Mouse (Mus musculus) adrenal gland, postnatal 10 days (tissue): Measurements from ENCODE around the gene Mfap4. TPM values are rescaled to one million over a fixed set of nuclear protein-coding genes. Genes with fewer than 3 reads are reported as not detected.

Experiments
- DNase-seq: peaks from one replicate; pipeline ENCODE4 v3.0.0; 2021; ENCODE audit warnings: mixed read lengths
- total RNA-seq, 2 experiments: library from RNA; stranded (reverse); gene quantifications; 2 replicates each; pipeline ENCODE4 v1.2.3; 2021

The Mfap4 gene
- total RNA-seq, 2 experiments from 2014 or later = 61.8 to 75.9 TPM

DNA sequence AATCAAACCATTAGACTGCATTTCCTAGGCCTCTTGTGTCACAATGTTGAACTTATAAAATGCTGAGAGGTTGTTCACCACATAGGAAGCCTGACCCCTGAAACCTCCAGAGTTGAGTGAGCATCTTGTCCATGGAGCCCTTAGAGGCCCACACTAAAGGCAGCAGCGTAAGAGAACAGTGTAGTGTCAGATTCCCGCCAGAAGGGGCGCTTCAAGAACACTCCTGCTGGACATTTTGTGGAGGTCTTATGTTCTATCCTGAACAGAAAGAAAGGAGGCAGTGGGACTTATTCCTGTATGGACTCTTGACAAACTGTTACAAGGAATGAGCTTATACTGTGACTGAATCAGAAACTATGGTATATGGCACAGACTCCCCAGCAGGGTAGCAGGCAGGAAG lies 29.7 kb downstream of the Mfap4 start:
- DNase-seq = peak; percentile 47

DNA sequence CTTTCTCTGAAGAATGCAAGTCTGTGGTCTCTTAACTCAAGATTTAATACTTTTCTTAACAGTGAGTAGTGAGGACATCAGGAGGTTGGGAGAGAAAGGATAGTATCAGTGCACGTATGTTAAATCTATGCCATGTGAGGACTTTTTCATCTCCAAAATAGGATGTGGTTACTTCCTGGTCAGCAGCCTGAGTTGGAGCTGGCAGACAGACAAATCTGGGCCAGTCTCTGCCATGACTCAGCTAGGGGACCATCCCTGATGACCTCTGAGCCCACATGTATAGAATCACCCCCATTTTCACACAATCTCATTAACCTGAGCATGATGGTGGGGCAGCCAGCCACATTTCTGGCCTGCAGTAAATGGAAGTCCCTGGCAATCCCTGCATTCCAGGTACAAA lies 32.7 kb downstream of the Mfap4 start:
- no peak for DNase-seq

DNA sequence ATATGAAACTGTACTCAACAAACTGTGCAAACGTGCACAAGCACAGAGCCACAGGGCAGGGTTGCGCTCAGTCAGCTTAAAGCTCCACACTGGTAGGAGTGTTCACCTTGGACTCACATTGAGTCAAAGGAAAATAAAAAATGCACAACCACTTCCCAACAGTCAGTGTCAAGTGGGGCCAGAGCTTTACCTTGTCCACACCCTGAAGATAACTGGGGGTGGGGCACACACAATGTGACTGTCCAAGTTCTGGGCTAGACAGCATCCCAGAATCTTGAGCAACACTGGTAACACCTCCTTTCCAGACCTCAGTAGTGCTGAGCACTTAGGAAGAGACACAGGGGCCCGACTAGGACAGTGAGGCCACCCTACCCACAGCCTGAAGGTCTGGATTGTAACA lies 33.6 kb downstream of the Mfap4 start:
- DNase-seq = no peak

DNA sequence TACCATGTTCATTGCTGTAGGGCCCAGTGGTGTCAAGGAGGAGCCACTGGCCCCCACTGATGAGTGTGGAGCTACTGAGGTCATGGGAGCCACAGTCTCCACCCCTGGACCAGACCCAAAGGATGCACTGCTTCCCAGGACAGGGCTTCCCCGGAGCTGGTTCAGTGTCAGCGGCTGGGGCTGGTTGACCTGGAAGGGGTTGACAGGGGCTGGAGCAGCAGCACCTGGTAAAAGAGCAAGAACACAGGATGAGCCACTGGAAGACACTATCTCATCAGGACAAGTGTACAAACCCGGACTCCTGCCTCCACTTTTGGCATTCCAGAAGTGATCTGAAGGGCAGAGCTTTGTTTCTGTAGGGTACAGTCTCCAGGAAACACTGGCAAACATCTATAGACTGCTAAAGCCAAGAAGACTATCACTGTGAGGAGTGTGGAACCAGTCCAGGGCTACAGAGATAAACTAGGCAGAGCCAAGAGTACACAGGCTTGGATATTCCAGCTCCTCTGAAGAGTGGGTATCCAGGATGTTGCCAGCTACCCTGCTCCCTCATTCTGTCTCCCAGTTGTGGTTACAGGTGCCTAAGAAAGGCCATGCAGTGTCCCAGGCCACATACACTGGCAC lies 34.4 kb downstream of the Mfap4 start:
- no peak for DNase-seq

DNA sequence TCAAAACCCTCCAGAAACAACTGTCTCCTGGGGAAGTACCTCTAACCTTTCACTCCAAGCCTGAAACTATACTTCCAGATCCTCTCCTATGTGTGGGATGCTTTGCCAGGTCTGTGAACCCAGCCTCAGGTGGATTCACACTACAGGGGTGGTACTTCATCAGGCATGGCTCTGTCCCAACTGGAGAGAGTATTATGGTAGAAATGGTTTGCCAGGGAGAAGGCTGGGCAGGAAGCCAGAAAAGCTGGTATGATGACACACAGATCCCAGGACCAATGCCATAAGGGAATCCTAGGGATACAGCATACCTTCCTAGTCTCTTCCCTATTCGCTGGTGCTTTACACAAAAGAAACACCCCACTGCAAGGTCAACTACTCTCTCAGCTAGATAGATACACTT lies 41.6 kb downstream of the Mfap4 start:
- DNase-seq = peak; percentile 62

DNA sequence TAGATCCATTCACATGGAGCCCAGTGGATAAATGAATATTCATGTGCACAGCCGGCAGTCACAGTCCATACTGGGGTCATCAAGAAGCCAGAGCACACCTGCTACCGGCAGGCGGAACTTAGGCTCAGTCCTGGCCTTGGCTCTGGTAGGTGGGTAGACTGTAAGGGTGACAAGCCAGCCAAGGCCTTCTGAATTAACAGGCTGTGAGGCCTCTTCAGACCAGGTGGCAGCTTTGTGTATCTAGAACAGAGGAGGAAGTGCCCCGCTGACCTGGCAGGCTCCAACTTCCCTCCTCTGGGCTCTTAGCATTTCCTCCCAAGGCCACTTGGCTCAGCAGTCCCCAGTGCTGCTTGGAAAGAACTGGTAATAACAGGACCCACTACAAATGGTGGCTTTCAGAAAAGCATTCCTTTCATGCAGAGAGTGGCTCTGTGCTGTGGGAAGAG lies 44.1 kb downstream of the Mfap4 start:
- DNase-seq = peak; percentile 26

DNA sequence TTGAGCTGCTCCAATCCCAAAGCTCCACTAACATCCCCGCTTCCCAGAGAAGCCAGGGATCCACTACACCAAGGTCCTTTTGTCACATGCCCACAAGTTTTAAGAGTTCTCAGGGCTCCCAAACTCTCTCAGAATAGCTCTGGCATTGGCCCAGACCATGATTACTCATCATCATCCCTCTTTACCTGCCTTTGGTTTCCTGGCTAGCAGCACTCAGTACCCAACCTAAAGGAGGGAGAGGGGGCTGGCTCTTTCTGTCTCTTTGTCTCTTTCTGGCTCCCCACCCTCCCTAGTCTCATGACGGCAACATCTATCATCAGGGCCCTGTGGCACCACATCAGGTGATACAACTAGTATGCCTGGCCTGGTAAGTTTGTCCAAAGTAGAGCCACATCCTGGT lies 47.6 kb downstream of the Mfap4 start:
- peak; percentile 31 for DNase-seq

DNA sequence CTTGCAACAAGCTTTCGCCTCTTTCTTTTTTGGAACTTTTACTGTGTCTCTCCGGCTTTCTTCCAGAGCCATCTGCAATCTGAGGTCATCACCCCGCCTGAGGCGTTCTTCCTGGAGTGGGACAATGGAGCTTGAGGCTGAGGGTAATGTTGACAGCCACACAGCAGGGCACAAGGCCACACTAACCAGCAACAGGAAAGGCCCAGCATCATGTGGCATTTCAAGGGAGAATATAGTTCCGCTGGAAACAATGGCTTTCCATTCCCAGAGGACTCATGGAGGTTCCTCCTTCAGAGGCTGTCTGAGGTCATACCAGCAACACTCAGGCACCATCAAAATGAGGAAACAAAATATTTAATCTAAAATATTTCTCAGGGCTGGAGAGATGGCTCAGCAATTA lies 48.3 kb downstream of the Mfap4 start:
- peak; percentile 25 for DNase-seq

DNA sequence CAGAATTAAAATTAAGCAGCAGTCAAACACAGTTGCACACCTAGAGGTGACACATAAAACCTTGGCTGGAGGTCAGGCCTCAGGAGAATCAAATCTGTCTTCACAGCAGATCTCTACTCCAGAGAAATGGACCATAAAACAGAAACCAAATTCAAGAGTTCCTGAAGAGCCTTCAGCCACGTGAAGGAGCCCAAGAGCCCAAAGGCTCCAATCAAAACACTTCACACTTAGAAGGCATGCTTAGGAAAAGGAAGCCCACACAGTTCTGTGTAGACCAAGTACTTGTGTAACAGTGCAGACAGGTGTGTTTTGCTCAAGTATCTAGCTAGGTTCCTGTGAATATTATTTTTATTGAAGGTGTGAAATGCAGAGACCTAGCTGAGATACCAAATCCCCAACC lies 50.3 kb downstream of the Mfap4 start:
- DNase-seq = no peak

DNA sequence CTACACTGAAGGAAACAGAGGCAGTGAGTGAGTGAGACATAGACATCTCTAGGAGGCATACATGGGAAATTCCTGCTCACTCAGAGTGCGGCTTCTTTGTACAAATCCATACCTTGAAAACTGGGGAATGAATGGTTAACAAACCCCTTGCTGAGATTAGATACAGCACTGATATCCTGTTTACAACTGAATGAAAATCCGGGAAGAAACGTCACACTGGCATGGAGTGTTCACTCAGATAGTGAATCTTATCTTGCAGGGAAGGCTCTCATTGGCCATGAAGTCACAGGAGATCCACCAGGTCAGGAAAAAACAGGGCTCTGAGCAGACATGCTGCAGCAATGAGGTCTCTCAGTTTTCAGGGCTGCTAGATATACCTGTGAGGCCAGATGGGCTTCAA lies 51.7 kb downstream of the Mfap4 start:
- no peak for DNase-seq

DNA sequence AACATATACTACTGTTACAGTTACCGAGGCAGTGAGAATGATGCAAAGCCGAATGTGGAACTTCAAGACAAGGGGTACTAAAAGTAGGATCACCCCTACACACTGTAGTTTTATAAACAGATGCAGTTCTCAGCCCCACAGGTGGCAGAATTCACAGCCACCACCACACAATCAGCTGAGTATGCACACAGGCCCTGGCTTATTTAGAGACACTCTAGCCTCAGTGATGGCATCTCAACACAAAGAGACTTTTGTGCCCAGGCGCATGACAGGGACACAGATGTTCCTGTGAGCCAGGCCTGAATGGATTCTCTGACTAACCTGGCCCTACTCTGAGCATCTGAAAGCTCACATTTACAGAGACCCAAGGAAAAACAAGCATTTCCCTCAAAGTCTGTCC lies 52.1 kb downstream of the Mfap4 start:
- DNase-seq = no peak

Other genes with a start within 250 kb of the Mfap4 start
- gene Aldh3a2, start 218.0 kb upstream of the Mfap4 start, total RNA-seq = 10 to 100 TPM; 67.7 to 74.7 TPM
- gene Slc47a2, start 142.6 kb upstream of the Mfap4 start, total RNA-seq = not detected
- 1 to 10 TPM; 4.5 to 9.0 TPM for gene Slc47a1, start 107.1 kb upstream of the Mfap4 start, total RNA-seq
- 1 to 10 TPM; 1.5 to 2.4 TPM for gene Rnf112, start 31.3 kb upstream of the Mfap4 start, total RNA-seq
- 10 to 100 TPM; 15.7 to 16.5 TPM for gene Mapk7, start 9.0 kb downstream of the Mfap4 start, total RNA-seq
- gene B9d1, start 19.7 kb downstream of the Mfap4 start, total RNA-seq = 10 to 100 TPM; 14.3 to 17.0 TPM
- 10 to 100 TPM; 32.2 to 36.8 TPM for gene Epn2, start 94.3 kb downstream of the Mfap4 start, total RNA-seq
- 10 to 100 TPM; 16.0 to 17.3 TPM for gene Grap, start 167.8 kb downstream of the Mfap4 start, total RNA-seq
- gene Fam83g, start 198.7 kb downstream of the Mfap4 start, total RNA-seq = under 1 TPM; 0.78 to 0.85 TPM
- gene Slc5a10, start 235.4 kb downstream of the Mfap4 start, total RNA-seq = under 1 TPM in 1 of 2 experiments, not detected in 1; 0.15 TPM